Mouse (Mus musculus) CH12.LX (cell line): ENCODE data around the gene Usp30.

Experiments used
- CTCF ChIP-seq, 2 experiments: IDR thresholded peaks in 1 of 2; conservative IDR thresholded peaks in 1 of 2; 2 replicates each; pipeline ENCODE4 v1.5.1; 2011 to 2012; ENCODE audit warnings: low read depth in 2 of 2, low read length in 2 of 2, improper control_type of control experiment in 1 of 2, inconsistent platforms in 1 of 2, mild to moderate bottlenecking in 1 of 2, moderate library complexity in 1 of 2
- EP300 ChIP-seq: IDR thresholded peaks from 2 replicates; pipeline ENCODE4 v1.6.1; 2011; ENCODE audit warnings: low read length, improper control_type of control experiment
- POLR2A ChIP-seq: IDR thresholded peaks from 2 replicates; pipeline ENCODE4 v1.6.1; 2011; ENCODE audit warnings: low read depth, mild to moderate bottlenecking, improper control_type of control experiment, low read length

GRCm38 (mm10) chr5:114129550-114130210 lies 64.4 kb downstream of the Usp30 start:
- TF ChIP-seq EP300: no peak
- no peak for TF ChIP-seq CTCF (conservative IDR thresholded peaks at IDR 0.05 in 1 of 2, IDR thresholded peaks at IDR 0.05 in 1 of 2; ENCODE audit: low read depth in 2 of 2, low read length in 2 of 2)
- no peak for TF ChIP-seq POLR2A
